Mouse (Mus musculus) myocyte (in vitro differentiated cells): ENCODE data around the gene Vkorc1. TPM values are rescaled to one million over a fixed set of nuclear protein-coding genes. Genes with fewer than 3 reads are reported as not detected.

Experiments
- H3K27me3 ChIP-seq: one replicate; pipeline ENCODE4 v1.6.1; 2011; ENCODE audit not compliant: control insufficient read depth, insufficient read depth, insufficient read length
- H3K36me3 ChIP-seq: one replicate; pipeline ENCODE4 v1.6.1; 2011; ENCODE audit not compliant: control insufficient read depth, insufficient read depth
- H3K4me2 ChIP-seq: one replicate; pipeline ENCODE4 v1.6.1; 2011; ENCODE audit warnings: low read depth, control low read depth
- H3K4me3 ChIP-seq: one replicate; pipeline ENCODE4 v1.5.1; 2011; ENCODE audit warnings: mild to moderate bottlenecking, control low read depth, moderate library complexity
- H3K79me2 ChIP-seq: one replicate; pipeline ENCODE4 v1.6.1; 2011; ENCODE audit not compliant: control insufficient read depth, insufficient read depth
- H3ac ChIP-seq: one replicate; pipeline ENCODE4 v1.6.1; 2011; ENCODE audit not compliant: control insufficient read depth, insufficient read length
- CEBPB ChIP-seq: IDR thresholded peaks from 2 replicates; pipeline ENCODE4 v1.6.1; 2011; ENCODE audit warnings: mild to moderate bottlenecking, moderate library complexity; ENCODE audit not compliant: poor library complexity, insufficient read depth, severe bottlenecking
- E2F4 ChIP-seq: IDR thresholded peaks from one replicate; pipeline ENCODE4 v1.6.1; 2011; ENCODE audit warnings: mild to moderate bottlenecking, control low read depth, moderate library complexity; ENCODE audit not compliant: insufficient read depth
- MAX ChIP-seq: IDR thresholded peaks from one replicate; pipeline ENCODE4 v1.6.1; 2011; ENCODE audit warnings: low read depth, mild to moderate bottlenecking, control low read depth
- MYOD1 ChIP-seq, 3 experiments: IDR thresholded peaks; one replicate each; pipeline ENCODE4 v1.6.1; 2011; ENCODE audit warnings: control low read depth in 2 of 3, low read depth in 2 of 3, mild to moderate bottlenecking in 2 of 3, moderate library complexity in 1 of 3; ENCODE audit not compliant: insufficient read length in 2 of 3, control insufficient read depth in 1 of 3
- MYOG ChIP-seq, 3 experiments: IDR thresholded peaks; one replicate each; pipeline ENCODE4 v1.6.1; 2011; ENCODE audit warnings: control low read depth in 2 of 3, low read depth in 2 of 3, mild to moderate bottlenecking in 2 of 3; ENCODE audit not compliant: insufficient read length in 2 of 3, control insufficient read depth in 1 of 3, insufficient read depth in 1 of 3
- POLR2A ChIP-seq: IDR thresholded peaks from one replicate; pipeline ENCODE4 v1.6.1; 2011; ENCODE audit warnings: low read depth, mild to moderate bottlenecking, control low read depth, moderate library complexity; ENCODE audit not compliant: insufficient read length
- POLR2AphosphoS2 ChIP-seq: IDR thresholded peaks from one replicate; pipeline ENCODE4 v1.6.1; 2011; ENCODE audit warnings: low read depth, control low read depth; ENCODE audit not compliant: insufficient read length
- REST ChIP-seq: IDR thresholded peaks from one replicate; pipeline ENCODE4 v1.6.1; 2011; ENCODE audit warnings: mild to moderate bottlenecking, control low read depth, moderate library complexity; ENCODE audit not compliant: insufficient read depth, insufficient read length
- SRF ChIP-seq: IDR thresholded peaks from one replicate; pipeline ENCODE4 v1.6.1; 2011; ENCODE audit warnings: low read depth; ENCODE audit not compliant: control insufficient read depth, insufficient read length
- TCF12 ChIP-seq: IDR thresholded peaks from one replicate; pipeline ENCODE4 v1.6.1; 2011; ENCODE audit warnings: mild to moderate bottlenecking, control low read depth; ENCODE audit not compliant: poor library complexity, insufficient read depth, severe bottlenecking
- TCF3 ChIP-seq: IDR thresholded peaks from one replicate; pipeline ENCODE4 v1.6.1; 2011; ENCODE audit warnings: low read depth, control low read depth; ENCODE audit not compliant: insufficient read length
- USF1 ChIP-seq: IDR thresholded peaks from one replicate; pipeline ENCODE4 v1.6.1; 2011; ENCODE audit warnings: low read depth, mild to moderate bottlenecking, control low read depth, moderate library complexity
- polyA plus RNA-seq: library from polyadenylated mRNA; unstranded; fragments of >200 nt; fragmentation: generic; extraction: Trizol; gene quantifications from one replicate; pipeline ENCODE4 v1.2.1, GENCODE M21; 2012; ENCODE audit warnings: missing spikeins

Gene Vkorc1
- polyA plus RNA-seq, 1 experiment = 65.9 TPM

DNA sequence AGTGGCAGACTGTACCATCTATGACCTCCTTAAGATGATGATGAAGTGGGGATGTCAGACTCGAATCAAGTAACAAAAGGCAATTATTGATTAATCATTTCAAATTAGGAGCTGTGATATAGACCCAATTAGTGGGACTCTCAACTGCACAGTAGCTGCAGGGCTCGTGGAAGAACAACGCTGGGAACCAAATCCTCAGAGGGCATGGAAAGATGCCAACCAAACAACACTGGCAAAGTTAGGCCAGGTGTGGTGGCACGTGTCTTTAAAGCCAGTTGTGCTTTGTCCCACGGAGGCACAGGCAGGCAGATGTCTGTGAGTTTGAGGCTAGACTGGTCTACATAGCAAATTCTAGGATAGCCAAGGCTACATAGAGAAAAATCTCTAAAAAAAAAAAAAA lies 35.2 kb upstream of the Vkorc1 start:
- Histone ChIP-seq H3K4me3 (no peak overlapping the region), H3K27me3 (no peaks in the 10 kb centered on the region), H3K36me3 (no peaks in the 10 kb centered on the region), H3K4me2 (no peak overlapping the region), H3ac (no peak overlapping the region), H3K79me2 (no peaks in the 10 kb centered on the region)
- no peak for TF ChIP-seq POLR2A
- TF ChIP-seq MYOG (IDR thresholded peaks at IDR 0.05; ENCODE audit: control insufficient read depth in 1 of 3, insufficient read depth in 1 of 3, insufficient read length in 2 of 3, low read depth in 2 of 3) = no peak
- no peak for TF ChIP-seq SRF
- TF ChIP-seq REST = no peak
- TF ChIP-seq USF1 = no peak
- no peak for TF ChIP-seq TCF12
- no peak for TF ChIP-seq E2F4
- TF ChIP-seq MYOD1 (IDR thresholded peaks at IDR 0.05; ENCODE audit: control insufficient read depth in 1 of 3, insufficient read length in 2 of 3, low read depth in 2 of 3) = no peak
- TF ChIP-seq MAX = no peak
- TF ChIP-seq CEBPB = no peak
- TF ChIP-seq TCF3 = no peak
- no peak for TF ChIP-seq POLR2AphosphoS2

DNA sequence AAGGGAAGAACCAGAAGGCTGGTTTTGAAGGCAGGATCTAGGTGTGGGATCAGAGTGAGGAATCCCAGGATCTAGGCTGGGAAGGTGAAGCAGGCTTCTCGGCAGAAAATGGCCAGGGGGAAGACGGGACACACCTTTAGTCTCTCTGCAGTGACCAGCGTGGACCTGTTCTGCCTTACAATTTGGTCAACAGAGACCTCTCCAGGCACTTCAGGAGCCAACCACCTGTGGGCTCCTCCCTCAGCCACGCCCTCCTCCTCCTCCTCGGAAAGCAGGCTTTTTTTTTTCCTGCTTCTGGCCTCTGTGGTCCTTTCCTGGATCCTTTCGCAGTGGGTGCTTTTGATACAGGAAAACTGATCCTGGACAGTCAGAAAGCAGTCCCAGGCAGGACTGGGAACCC lies 34.5 kb upstream of the Vkorc1 start, which contains the start of gene Prss8:
Gene Prss8 (minus strand): TSS at position 182 of the 400 bp plus-strand sequence.
- no peak within 1 kb of the TSS for H3ac ChIP-seq
- peaks cover 2% of the 10 kb centered on the region for H3K36me3 ChIP-seq
- H3K27me3 ChIP-seq = no peaks in the 10 kb centered on the region
- H3K4me2 ChIP-seq = no peak within 1 kb of the TSS
- no peaks in the 10 kb centered on the region for H3K79me2 ChIP-seq
- TF ChIP-seq REST (no peak), MYOD1 (IDR thresholded peaks at IDR 0.05; ENCODE audit: control insufficient read depth in 1 of 3, insufficient read length in 2 of 3, low read depth in 2 of 3) (no peak), MAX (no peak), MYOG (IDR thresholded peaks at IDR 0.05; ENCODE audit: control insufficient read depth in 1 of 3, insufficient read depth in 1 of 3, insufficient read length in 2 of 3, low read depth in 2 of 3) (no peak), POLR2A (no peak), USF1 (no peak)
- no peak within 1 kb of the TSS for H3K4me3 ChIP-seq

DNA sequence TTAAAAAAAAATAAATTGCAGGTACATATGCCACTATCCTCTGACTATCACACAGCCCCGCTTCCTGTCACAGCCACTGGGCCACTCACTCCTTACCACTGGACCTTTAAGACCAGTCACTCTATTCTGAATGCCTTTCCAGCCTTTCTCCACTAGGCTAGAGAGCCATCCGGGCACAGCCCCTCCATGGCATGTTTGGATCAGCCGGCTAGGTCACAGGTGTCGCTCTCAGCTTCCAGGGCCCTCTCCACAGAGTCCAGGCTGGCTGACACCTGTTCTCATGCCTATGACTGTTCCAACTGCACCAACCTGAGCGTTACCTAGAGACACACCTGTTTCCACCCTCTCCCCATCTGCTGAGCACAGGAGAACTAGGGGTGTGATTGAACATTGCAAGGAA lies 33.2 kb upstream of the Vkorc1 start:
- TF ChIP-seq E2F4 = no peak
- TF ChIP-seq CEBPB = no peak
- no peak for TF ChIP-seq POLR2A
- TF ChIP-seq TCF3 = no peak
- peak in 1 of 3 experiments; percentile 44 for TF ChIP-seq MYOD1 (IDR thresholded peaks at IDR 0.05; ENCODE audit: control insufficient read depth in 1 of 3, insufficient read length in 2 of 3, low read depth in 2 of 3)
- peak in 1 of 3 experiments; percentile 45 for TF ChIP-seq MYOG (IDR thresholded peaks at IDR 0.05; ENCODE audit: control insufficient read depth in 1 of 3, insufficient read depth in 1 of 3, insufficient read length in 2 of 3, low read depth in 2 of 3)
- Histone ChIP-seq H3K79me2 (no peaks in the 10 kb centered on the region), H3K27me3 (no peaks in the 10 kb centered on the region), H3K4me2 (no peak overlapping the region), H3K36me3 (peaks cover 4% of the 10 kb centered on the region), H3ac (no peak overlapping the region), H3K4me3 (no peak overlapping the region)

DNA sequence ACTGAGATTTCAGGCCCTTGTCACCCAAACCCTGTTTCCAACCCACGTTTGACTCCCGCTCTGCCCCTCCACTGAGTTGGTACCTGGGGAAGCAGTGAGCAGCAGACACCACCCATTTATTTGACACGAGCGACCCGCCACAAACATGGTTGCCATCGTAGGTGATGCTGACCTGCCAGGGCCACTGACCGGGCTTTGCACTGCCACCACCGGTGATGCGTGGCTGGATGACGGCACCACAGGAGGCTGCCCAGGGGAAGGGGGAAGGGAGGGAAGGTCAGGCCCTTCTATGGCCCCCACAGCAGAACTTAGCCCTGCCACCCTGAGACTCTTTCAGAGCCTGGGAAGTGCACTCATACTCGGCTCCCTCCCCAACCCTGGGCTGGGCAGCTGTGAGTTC lies 32.3 kb upstream of the Vkorc1 start:
- Histone ChIP-seq H3K79me2 (no peaks in the 10 kb centered on the region), H3K4me3 (no peak overlapping the region), H3ac (no peak overlapping the region), H3K36me3 (peaks cover 4% of the 10 kb centered on the region), H3K27me3 (no peaks in the 10 kb centered on the region), H3K4me2 (no peak overlapping the region)
- no peak for TF ChIP-seq TCF12
- no peak for TF ChIP-seq MYOD1 (IDR thresholded peaks at IDR 0.05; ENCODE audit: control insufficient read depth in 1 of 3, insufficient read length in 2 of 3, low read depth in 2 of 3)
- no peak for TF ChIP-seq SRF
- no peak for TF ChIP-seq CEBPB
- TF ChIP-seq USF1 = no peak
- TF ChIP-seq E2F4 = no peak
- TF ChIP-seq TCF3 = no peak
- no peak for TF ChIP-seq MAX
- TF ChIP-seq POLR2A = no peak
- TF ChIP-seq POLR2AphosphoS2 = no peak
- no peak for TF ChIP-seq REST
- TF ChIP-seq MYOG (IDR thresholded peaks at IDR 0.05; ENCODE audit: control insufficient read depth in 1 of 3, insufficient read depth in 1 of 3, insufficient read length in 2 of 3, low read depth in 2 of 3) = no peak

DNA sequence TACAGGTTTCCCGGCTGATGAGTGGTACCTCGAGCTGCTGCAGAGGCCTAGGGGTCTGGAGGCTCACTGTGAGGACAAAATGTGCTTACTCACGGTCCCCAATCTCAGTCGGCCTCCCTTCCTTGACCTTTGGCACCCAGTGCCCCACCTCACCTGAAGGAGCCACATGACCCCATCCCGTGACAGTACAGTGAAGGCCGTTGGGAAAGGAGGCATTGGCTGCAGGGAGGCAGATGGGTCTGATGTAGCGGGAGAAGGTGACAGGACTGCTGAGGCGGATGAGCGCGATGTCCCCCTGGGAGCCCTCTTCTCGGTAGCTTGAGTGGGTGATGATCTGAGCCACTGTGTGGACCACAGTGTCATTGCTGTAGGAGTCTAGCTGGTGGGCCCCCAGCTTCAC lies 31.4 kb upstream of the Vkorc1 start:
- H3K4me3 ChIP-seq = no peak overlapping the region
- TF ChIP-seq E2F4 (no peak), MYOD1 (IDR thresholded peaks at IDR 0.05; ENCODE audit: control insufficient read depth in 1 of 3, insufficient read length in 2 of 3, low read depth in 2 of 3) (no peak), MYOG (IDR thresholded peaks at IDR 0.05; ENCODE audit: control insufficient read depth in 1 of 3, insufficient read depth in 1 of 3, insufficient read length in 2 of 3, low read depth in 2 of 3) (no peak), CEBPB (no peak), TCF12 (no peak), POLR2AphosphoS2 (no peak), TCF3 (no peak), MAX (no peak), SRF (no peak), POLR2A (no peak), REST (no peak), USF1 (no peak)
- no peak overlapping the region for H3ac ChIP-seq
- no peaks in the 10 kb centered on the region for H3K27me3 ChIP-seq
- H3K79me2 ChIP-seq = no peaks in the 10 kb centered on the region
- H3K4me2 ChIP-seq = no peak overlapping the region
- H3K36me3 ChIP-seq = peaks cover 8% of the 10 kb centered on the region
